Mouse (Mus musculus) intestine, embryonic 14.5 days (tissue): ENCODE measurements at regions not wholly inside any gene's neighbourhood (a gene's known extent, or its start where the extent isn't known, plus 50 kb on each side); places are given as distances from the start of the nearest gene placed in this dataset.

Experiments used
- ATAC-seq: fragments of 200-750 bp; cut with Nextera tagmentation; replicated peaks from 2 replicates; pipeline ENCODE4 v1.8.0; 2017; ENCODE audit warnings: low read depth, moderate number of reproducible peaks, moderate TSS enrichment, moderate library complexity; ENCODE audit not compliant: low FRiP score, low TSS enrichment
- DNase-seq: peaks from one replicate; pipeline ENCODE4 v3.0.0-alpha.2; 2018; ENCODE audit warnings: low spot score
- H3K27ac ChIP-seq: fragments of 300-500 bp; sonication (generic); 2 replicates; pipeline ENCODE4 v1.5.1; 2014; ENCODE audit warnings: low read depth, mild to moderate bottlenecking, control low read depth
- H3K27me3 ChIP-seq: fragments of 300-500 bp; sonication (generic); replicated peaks from 2 replicates; pipeline ENCODE4 v1.6.1; 2014; ENCODE audit warnings: low read length, control low read depth; ENCODE audit not compliant: control insufficient read depth, insufficient read depth
- H3K36me3 ChIP-seq: fragments of 300-500 bp; sonication (generic); 2 replicates; pipeline ENCODE4 v1.6.1; 2014; ENCODE audit warnings: low read length, control low read depth; ENCODE audit not compliant: control insufficient read depth, insufficient read depth
- H3K4me1 ChIP-seq: fragments of 300-500 bp; sonication (generic); replicated peaks from 2 replicates; pipeline ENCODE4 v1.6.1; 2014; ENCODE audit warnings: low read length, control low read depth, mixed read lengths; ENCODE audit not compliant: control insufficient read depth, insufficient read depth
- H3K4me2 ChIP-seq: fragments of 300-500 bp; sonication (generic); 2 replicates; pipeline ENCODE4 v1.6.1; 2014; ENCODE audit warnings: low read length
- H3K4me3 ChIP-seq: fragments of 300-500 bp; sonication (generic); 2 replicates; pipeline ENCODE4 v1.5.1; 2014; ENCODE audit warnings: low read depth, low read length, control low read depth, mixed read lengths
- H3K9ac ChIP-seq: fragments of 300-500 bp; sonication (generic); 2 replicates; pipeline ENCODE4 v1.6.1; 2014; ENCODE audit warnings: mild to moderate bottlenecking, low read length
- H3K9me3 ChIP-seq: fragments of 300-500 bp; sonication (generic); 2 replicates; pipeline ENCODE4 v1.6.1; 2016; ENCODE audit warnings: low read length, control low read depth; ENCODE audit not compliant: control insufficient read depth
- WGBS: fragments of 180-500 bp; shearing (Covaris S2); extraction: QIAGEN DNeasy Blood & Tissue Kit; methylation state at CpG from one replicate; pipeline ENCODE4 v1.1.7; 2014; 5-methylcytosine and 5-hydroxymethylcytosine counted together

- H3K9ac ChIP-seq, result no peak overlapping the region
- no peaks in the 10 kb centered on the region for H3K9me3 ChIP-seq
- WGBS, result 73% methylated on average over 2 of the region's 2 CpGs
- H3K4me2 ChIP-seq, result no peak overlapping the region
- H3K36me3 ChIP-seq, result no peaks in the 10 kb centered on the region
- ATAC-seq, result no peak
- no peak for DNase-seq
- no peaks in the 10 kb centered on the region for H3K27me3 ChIP-seq
- no peak overlapping the region for H3K27ac ChIP-seq
- H3K4me1 ChIP-seq, result no peaks in the 10 kb centered on the region
- no peak overlapping the region for H3K4me3 ChIP-seq
Measured at GRCm38 (mm10) chr15:17006139-17006538, 277.6 kb downstream of the Cdh9 start.

DNA sequence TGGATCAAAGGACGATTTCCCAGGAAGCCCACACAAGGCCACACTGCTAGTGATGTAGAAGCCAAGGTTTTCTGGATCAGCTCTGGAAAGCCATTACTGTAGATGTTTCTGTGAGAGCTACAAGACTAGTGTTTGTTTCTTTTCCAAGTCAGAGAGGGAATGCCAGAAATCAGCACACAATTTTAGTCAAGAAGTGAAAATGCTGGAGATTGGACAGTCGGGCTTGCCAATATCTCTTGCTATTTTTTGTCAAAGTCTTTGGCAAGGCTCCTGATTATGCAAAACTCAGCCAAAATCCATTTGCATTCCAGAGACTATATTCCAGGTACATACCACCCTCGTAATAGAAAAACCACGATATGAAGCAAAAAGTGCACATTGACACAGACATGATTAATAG is 279.3 kb downstream of the Cdh9 start:
- Histone ChIP-seq H3K9me3 (no peaks in the 10 kb centered on the region), H3K4me1 (no peaks in the 10 kb centered on the region), H3K27ac (no peak overlapping the region), H3K9ac (no peak overlapping the region), H3K4me2 (no peak overlapping the region), H3K27me3 (no peaks in the 10 kb centered on the region), H3K4me3 (no peak overlapping the region), H3K36me3 (no peaks in the 10 kb centered on the region)
- ATAC-seq (no peak), DNase-seq (no peak)
- 86% methylated on average over 4 of the region's 4 CpGs for WGBS

DNA sequence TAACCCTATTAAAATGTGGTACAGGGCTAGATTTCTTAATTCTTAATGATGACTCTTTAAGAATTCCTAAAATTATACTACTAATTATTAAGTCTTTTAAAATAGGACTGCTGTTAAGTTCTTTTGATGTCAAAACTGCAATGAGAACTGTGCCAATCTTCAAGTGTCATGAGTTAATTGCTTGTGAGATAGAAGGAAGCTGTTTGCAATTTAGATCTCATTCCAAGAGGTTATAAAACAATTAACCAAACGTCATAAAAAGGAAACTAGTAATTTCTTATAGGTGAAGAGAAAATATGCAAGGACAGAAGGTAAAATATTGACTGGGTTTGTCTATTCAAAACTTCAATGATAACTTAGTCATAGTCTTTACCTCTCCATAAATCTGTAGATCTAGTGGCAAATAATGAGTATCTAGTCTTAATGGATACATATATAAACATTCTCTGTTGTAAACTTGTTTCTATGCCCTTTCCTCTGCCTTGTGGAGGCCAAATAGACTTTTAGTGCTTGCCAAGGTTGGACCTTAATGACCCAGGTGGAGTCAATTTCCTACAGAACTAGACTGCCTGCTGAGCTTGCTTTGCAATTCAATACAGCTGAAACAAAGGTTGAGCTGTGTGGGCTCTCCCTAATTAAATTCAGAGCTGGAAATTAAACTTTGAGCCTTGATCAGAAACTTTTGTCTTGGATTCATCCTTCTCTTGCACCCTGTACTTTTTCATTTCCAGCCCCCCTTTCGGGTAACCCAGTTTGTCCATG is 320.5 kb downstream of the Cdh9 start:
- H3K9ac ChIP-seq, result no peak overlapping the region
- DNase-seq (no peak), ATAC-seq (no peak)
- H3K36me3 ChIP-seq, result no peaks in the 10 kb centered on the region
- H3K4me2 ChIP-seq, result no peak overlapping the region
- H3K4me3 ChIP-seq, result no peak overlapping the region
- H3K4me1 ChIP-seq, result no peaks in the 10 kb centered on the region
- H3K9me3 ChIP-seq, result no peaks in the 10 kb centered on the region
- H3K27ac ChIP-seq, result no peak overlapping the region
- H3K27me3 ChIP-seq, result no peaks in the 10 kb centered on the region
- 42% methylated on average over 2 of the region's 2 CpGs for WGBS

- DNase-seq (no peak), ATAC-seq (no peak)
- 73% methylated on average over 4 of the region's 4 CpGs for WGBS
- H3K9ac ChIP-seq, result no peak overlapping the region
- no peaks in the 10 kb centered on the region for H3K4me1 ChIP-seq
- H3K27me3 ChIP-seq, result no peaks in the 10 kb centered on the region
- no peak overlapping the region for H3K4me3 ChIP-seq
- no peaks in the 10 kb centered on the region for H3K36me3 ChIP-seq
- H3K27ac ChIP-seq, result no peak overlapping the region
- H3K9me3 ChIP-seq, result no peaks in the 10 kb centered on the region
- no peak overlapping the region for H3K4me2 ChIP-seq
Measured at GRCm38 (mm10) chr15:17069772-17070171, 341.2 kb downstream of the Cdh9 start.

GRCm38 (mm10) chr15:17084030-17084429 is 355.5 kb downstream of the Cdh9 start:
- Histone ChIP-seq H3K4me3 (no peak overlapping the region), H3K9me3 (no peaks in the 10 kb centered on the region), H3K4me1 (no peaks in the 10 kb centered on the region), H3K27me3 (no peaks in the 10 kb centered on the region), H3K9ac (no peak overlapping the region), H3K27ac (no peak overlapping the region), H3K4me2 (no peak overlapping the region), H3K36me3 (no peaks in the 10 kb centered on the region)
- no peak for ATAC-seq
- WGBS, result 82% methylated on average over 2 of the region's 2 CpGs
- no peak for DNase-seq

GRCm38 (mm10) chr15:17088644-17089228 is 360.2 kb downstream of the Cdh9 start:
- 92% methylated on average over 5 of the region's 5 CpGs for WGBS
- Histone ChIP-seq H3K4me2 (no peak overlapping the region), H3K27me3 (no peaks in the 10 kb centered on the region), H3K9me3 (no peaks in the 10 kb centered on the region), H3K36me3 (no peaks in the 10 kb centered on the region), H3K4me1 (no peaks in the 10 kb centered on the region), H3K27ac (no peak overlapping the region), H3K4me3 (no peak overlapping the region), H3K9ac (no peak overlapping the region)
- ATAC-seq (no peak), DNase-seq (no peak)

GRCm38 (mm10) chr15:17098927-17099326 is 370.4 kb downstream of the Cdh9 start:
- Histone ChIP-seq H3K4me1 (no peaks in the 10 kb centered on the region), H3K36me3 (no peaks in the 10 kb centered on the region), H3K9me3 (no peaks in the 10 kb centered on the region), H3K27me3 (no peaks in the 10 kb centered on the region), H3K4me2 (no peak overlapping the region), H3K4me3 (no peak overlapping the region), H3K27ac (no peak overlapping the region), H3K9ac (no peak overlapping the region)
- no peak for ATAC-seq
- WGBS, result 8% methylated on average over 4 of the region's 4 CpGs
- peak; percentile 66 for DNase-seq

DNA sequence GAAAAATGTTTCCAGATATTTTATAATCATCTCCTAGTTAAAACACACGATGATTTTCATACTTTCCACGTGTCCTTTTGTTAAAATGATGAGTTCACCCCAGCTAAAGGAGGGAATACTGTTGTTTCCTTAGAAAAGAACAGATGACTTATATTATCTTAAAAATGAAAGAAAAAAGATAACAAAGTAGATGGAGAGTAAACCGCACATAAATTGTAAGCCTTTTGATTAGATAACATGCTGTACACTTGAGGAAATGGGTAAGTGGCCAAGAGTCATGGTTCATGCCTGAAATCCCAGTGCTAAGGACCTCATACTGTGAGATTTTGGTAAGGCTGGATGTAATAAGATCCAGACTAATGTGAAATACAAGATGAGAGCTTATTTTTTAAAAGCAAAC is 372.6 kb downstream of the Cdh9 start:
- ATAC-seq, result no peak
- WGBS, result 70% methylated on average over 3 of the region's 3 CpGs

DNA sequence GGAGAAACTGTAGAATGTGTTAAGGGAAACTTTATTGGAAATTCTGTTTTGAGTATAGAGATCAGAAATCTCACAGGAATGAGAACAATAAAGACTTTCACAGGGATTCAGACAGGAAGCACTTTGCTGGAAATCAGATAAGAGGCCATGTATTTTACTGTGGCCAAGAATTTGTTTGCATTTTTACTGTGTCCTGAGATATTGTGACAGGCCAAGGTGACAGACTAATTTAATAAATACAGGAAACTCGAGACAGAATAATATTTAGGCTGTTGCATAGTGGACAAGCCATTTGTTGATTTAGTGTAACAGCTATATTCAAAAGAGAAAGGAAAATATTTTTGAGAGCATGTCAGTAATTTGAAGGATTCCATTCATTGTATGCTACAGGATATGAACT is 407.2 kb downstream of the Cdh9 start:
- H3K36me3 ChIP-seq, result no peaks in the 10 kb centered on the region
- H3K9ac ChIP-seq, result no peak overlapping the region
- H3K4me2 ChIP-seq, result no peak overlapping the region
- no peaks in the 10 kb centered on the region for H3K4me1 ChIP-seq
- no peak for DNase-seq
- H3K4me3 ChIP-seq, result no peak overlapping the region
- 33% methylated on average over 1 of the region's 1 CpGs for WGBS
- no peaks in the 10 kb centered on the region for H3K9me3 ChIP-seq
- no peak for ATAC-seq
- no peaks in the 10 kb centered on the region for H3K27me3 ChIP-seq
- no peak overlapping the region for H3K27ac ChIP-seq

More for the DNA sequence above, 372.6 kb downstream of the Cdh9 start:
- no peak overlapping the region for H3K27ac ChIP-seq
- H3K27me3 ChIP-seq, result no peaks in the 10 kb centered on the region
- no peak overlapping the region for H3K4me3 ChIP-seq
- no peak for DNase-seq
- no peak overlapping the region for H3K4me2 ChIP-seq
- H3K4me1 ChIP-seq, result no peaks in the 10 kb centered on the region
- no peaks in the 10 kb centered on the region for H3K9me3 ChIP-seq
- H3K9ac ChIP-seq, result no peak overlapping the region
- H3K36me3 ChIP-seq, result no peaks in the 10 kb centered on the region
